Mouse (Mus musculus): Measurements from ENCODE around the gene Neil3.

DNA sequence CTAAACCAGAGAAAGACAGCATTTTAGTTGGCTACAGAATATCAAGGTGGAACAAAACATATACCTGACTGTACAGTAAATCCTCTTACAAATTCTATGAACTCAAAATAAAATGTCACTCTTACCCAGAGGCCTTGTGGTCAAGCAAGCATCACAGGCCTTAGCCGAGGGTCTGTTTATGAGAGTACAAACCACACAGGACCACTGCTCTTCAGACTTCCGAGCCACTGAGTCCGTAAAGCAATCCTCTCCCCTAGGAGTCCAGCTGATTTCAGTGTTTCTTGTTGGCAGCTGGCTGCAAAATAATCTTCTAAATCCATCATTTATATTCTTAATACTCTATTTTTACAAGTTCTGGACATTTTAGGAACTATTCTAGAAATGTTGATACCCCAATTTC, 38.0 kb downstream of the Neil3 start:
- no peak for TF ChIP-seq POLR2A (IDR thresholded peaks at IDR 0.05; ENCODE audit: extremely low read depth, insufficient read depth, low read length)
- TF ChIP-seq CTCF (IDR thresholded peaks at IDR 0.05; ENCODE audit: extremely low read depth, insufficient read depth, low read length): no peak

All from cortical plate, adult 2 months (tissue).